Mouse (Mus musculus) 416B (cell line): ENCODE results near the gene Tenm2.

Experiments used
- DNase-seq: peaks from one replicate; pipeline ENCODE4 v3.0.0; 2011; ENCODE audit warnings: low read depth

Tenm2 gene

GRCm38 (mm10) chr11:37235914-37236600, at the start of gene Tenm2:
Gene Tenm2 (minus strand): TSS chr11:37235964.
- DNase-seq: no peak

GRCm38 (mm10) chr11:37285186-37285585, 49.4 kb upstream of the Tenm2 start:
- DNase-seq: no peak

GRCm38 (mm10) chr11:37248796-37249195, 13.0 kb upstream of the Tenm2 start:
- DNase-seq: no peak

GRCm38 (mm10) chr11:37237096-37237725, 1.4 kb upstream of the Tenm2 start:
- no peak for DNase-seq

GRCm38 (mm10) chr11:37236601-37237083, 878 bp upstream of the Tenm2 start:
- DNase-seq: no peak

- DNase-seq: no peak
Observed at GRCm38 (mm10) chr11:37235021-37235795, 556 bp downstream of the Tenm2 start.

GRCm38 (mm10) chr11:37227404-37227803, 8.4 kb downstream of the Tenm2 start:
- no peak for DNase-seq

GRCm38 (mm10) chr11:37226943-37227342, 8.8 kb downstream of the Tenm2 start:
- no peak for DNase-seq

GRCm38 (mm10) chr11:37222737-37223136, 13.0 kb downstream of the Tenm2 start:
- no peak for DNase-seq

GRCm38 (mm10) chr11:37222056-37222455, 13.7 kb downstream of the Tenm2 start:
- no peak for DNase-seq

- no peak for DNase-seq
Observed at GRCm38 (mm10) chr11:37220921-37221320, 14.8 kb downstream of the Tenm2 start.

- DNase-seq: peak; percentile 19
Observed at GRCm38 (mm10) chr11:37186132-37186531, 49.6 kb downstream of the Tenm2 start.

- no peak for DNase-seq
Observed at GRCm38 (mm10) chr11:37177426-37177825, 58.3 kb downstream of the Tenm2 start.

- no peak for DNase-seq
Observed at GRCm38 (mm10) chr11:37153933-37154880, 81.6 kb downstream of the Tenm2 start.

GRCm38 (mm10) chr11:37153382-37153781, 82.4 kb downstream of the Tenm2 start:
- DNase-seq: no peak

- no peak for DNase-seq
Observed at GRCm38 (mm10) chr11:37150011-37150410, 85.8 kb downstream of the Tenm2 start.

- DNase-seq: no peak
Observed at GRCm38 (mm10) chr11:37143996-37144395, 91.8 kb downstream of the Tenm2 start.

GRCm38 (mm10) chr11:37143478-37143877, 92.3 kb downstream of the Tenm2 start:
- DNase-seq: no peak

GRCm38 (mm10) chr11:37128893-37129292, 106.9 kb downstream of the Tenm2 start:
- no peak for DNase-seq

GRCm38 (mm10) chr11:37118058-37118457, 117.7 kb downstream of the Tenm2 start:
- no peak for DNase-seq

- no peak for DNase-seq
Observed at GRCm38 (mm10) chr11:37115188-37115587, 120.6 kb downstream of the Tenm2 start.

GRCm38 (mm10) chr11:37107069-37107468, 128.7 kb downstream of the Tenm2 start:
- DNase-seq: no peak
